Mouse (Mus musculus) intestine, postnatal 0 days (tissue): Measurements from ENCODE around the gene Rfx8. TPM values are rescaled to one million over a fixed set of nuclear protein-coding genes. Genes with fewer than 3 reads are reported as not detected.
A peak's percentile ranks its signal among the peaks of the same experiment; 100 is the strongest.

Experiments used
- ATAC-seq: fragments of 200-750 bp; cut with Nextera tagmentation; 2 replicates; pipeline ENCODE4 v1.8.0; 2017; ENCODE audit warnings: mild to moderate bottlenecking, moderate TSS enrichment, moderate library complexity
- H3K27ac ChIP-seq: fragments of 300-500 bp; sonication (generic); 2 replicates; pipeline ENCODE4 v1.5.1; 2014; ENCODE audit warnings: mild to moderate bottlenecking, low read depth, low read length, moderate library complexity
- H3K27me3 ChIP-seq: fragments of 300-500 bp; sonication (generic); replicated peaks from 2 replicates; pipeline ENCODE4 v1.6.1; 2014; ENCODE audit warnings: low read length, mixed read lengths; ENCODE audit not compliant: control insufficient read depth, insufficient read depth
- H3K36me3 ChIP-seq: fragments of 300-500 bp; sonication (generic); 2 replicates; pipeline ENCODE4 v1.6.1; 2014; ENCODE audit warnings: mild to moderate bottlenecking, moderate library complexity; ENCODE audit not compliant: control insufficient read depth, insufficient read depth
- H3K4me1 ChIP-seq: fragments of 300-500 bp; sonication (generic); replicated peaks from 2 replicates; pipeline ENCODE4 v1.6.1; 2014; ENCODE audit warnings: antibody characterized with exemption, low read length, mixed read lengths; ENCODE audit not compliant: control insufficient read depth, insufficient read depth
- H3K4me2 ChIP-seq: fragments of 300-500 bp; sonication (generic); replicated peaks from 2 replicates; pipeline ENCODE4 v1.6.1; 2014; ENCODE audit warnings: low read depth, mild to moderate bottlenecking, moderate library complexity
- H3K4me3 ChIP-seq: fragments of 300-500 bp; sonication (generic); 2 replicates; pipeline ENCODE4 v1.5.1; 2014; ENCODE audit warnings: low read depth, low read length
- H3K9ac ChIP-seq: fragments of 300-500 bp; sonication (generic); 2 replicates; pipeline ENCODE4 v1.6.1; 2014; ENCODE audit warnings: mild to moderate bottlenecking, low read depth, low read length
- H3K9me3 ChIP-seq: fragments of 300-500 bp; sonication (generic); 2 replicates; pipeline ENCODE4 v1.6.1; 2016; ENCODE audit warnings: mixed run types; ENCODE audit not compliant: control insufficient read depth
- CTCF ChIP-seq: sonication (generic); IDR thresholded peaks from 2 replicates; pipeline ENCODE4 v1.5.1; 2016; ENCODE audit warnings: low read depth, mild to moderate bottlenecking, control low read depth, antibody characterized with exemption, moderate library complexity
- WGBS: fragments of 180-500 bp; shearing (Covaris S2); extraction: QIAGEN DNeasy Blood & Tissue Kit; methylation state at CpG from one replicate; pipeline ENCODE4 v1.1.7; 2014; 5-methylcytosine and 5-hydroxymethylcytosine counted together
- polyA plus RNA-seq: library from polyadenylated mRNA; unstranded; fragments of >200 nt; fragmentation: Nextera tagmentation; extraction: Ambion mirVana; gene quantifications from 2 replicates; pipeline ENCODE4 v1.2.1, GENCODE M21; 2015

The Rfx8 gene
- polyA plus RNA-seq, 1 experiment from 2014 or later: 0.16 TPM

GRCm38 (mm10) chr1:39649691-39650434 is 70.9 kb downstream of the Rfx8 start:
- Histone ChIP-seq H3K36me3 (no peaks in the 10 kb centered on the region), H3K27me3 (peaks cover 29% of the 10 kb centered on the region), H3K4me1 (peaks cover 7% of the 10 kb centered on the region; the same call in 1 of the 2 replicates), H3K4me3 (peak overlapping the region; percentile 44), H3K27ac (no peak overlapping the region), H3K9ac (no peak overlapping the region), H3K4me2 (peak overlapping the region; percentile 72), H3K9me3 (no peaks in the 10 kb centered on the region)
- TF ChIP-seq CTCF: no peak
- ATAC-seq: no peak
- WGBS: 21% methylated on average over 17 of the region's 17 CpGs

- WGBS: 83% methylated on average over 7 of the region's 7 CpGs
- H3K4me3 ChIP-seq: no peak overlapping the region
- no peak overlapping the region for H3K9ac ChIP-seq
- no peak overlapping the region for H3K4me2 ChIP-seq
- no peak overlapping the region for H3K27ac ChIP-seq
- H3K27me3 ChIP-seq: peaks cover 29% of the 10 kb centered on the region
- no peak for ATAC-seq
- H3K9me3 ChIP-seq: no peaks in the 10 kb centered on the region
- no peak for TF ChIP-seq CTCF
- H3K36me3 ChIP-seq: no peaks in the 10 kb centered on the region
- peaks cover 7% of the 10 kb centered on the region; the same call in 1 of the 2 replicates for H3K4me1 ChIP-seq
Measured at GRCm38 (mm10) chr1:39648584-39648983, 72.2 kb downstream of the Rfx8 start.

- WGBS: 64% methylated on average over 8 of the region's 8 CpGs
Measured at GRCm38 (mm10) chr1:39645905-39646759, 74.7 kb downstream of the Rfx8 start.

GRCm38 (mm10) chr1:39644333-39644732 is 76.5 kb downstream of the Rfx8 start:
- 61% methylated on average over 1 of the region's 1 CpGs for WGBS
- Histone ChIP-seq H3K4me2 (no peak overlapping the region), H3K36me3 (no peaks in the 10 kb centered on the region), H3K4me3 (no peak overlapping the region), H3K9me3 (no peaks in the 10 kb centered on the region), H3K9ac (no peak overlapping the region), H3K27ac (no peak overlapping the region), H3K4me1 (no peaks in the 10 kb centered on the region), H3K27me3 (0 out of 2 replicates have a peak, but pooled peaks cover 10% of the 10 kb centered on the region)
- no peak for ATAC-seq
- TF ChIP-seq CTCF: no peak

More at GRCm38 (mm10) chr1:39645905-39646759, 74.7 kb downstream of the Rfx8 start:
- Histone ChIP-seq H3K9ac (no peak overlapping the region), H3K4me3 (no peak overlapping the region), H3K4me1 (peaks cover 6% of the 10 kb centered on the region; the same call in 1 of the 2 replicates), H3K27me3 (peaks cover 20% of the 10 kb centered on the region), H3K9me3 (no peaks in the 10 kb centered on the region), H3K36me3 (no peaks in the 10 kb centered on the region), H3K4me2 (no peak overlapping the region), H3K27ac (no peak overlapping the region)
- ATAC-seq: no peak
- TF ChIP-seq CTCF: no peak

- Histone ChIP-seq H3K36me3 (no peaks in the 10 kb centered on the region), H3K4me3 (no peak overlapping the region), H3K27ac (no peak overlapping the region), H3K9ac (no peak overlapping the region), H3K4me1 (no peaks in the 10 kb centered on the region), H3K4me2 (no peak overlapping the region), H3K9me3 (no peaks in the 10 kb centered on the region), H3K27me3 (no peaks in the 10 kb centered on the region)
- WGBS: 86% methylated on average over 7 of the region's 7 CpGs
- ATAC-seq: no peak
- peak; percentile 16; the same call in 1 of the 2 replicates for TF ChIP-seq CTCF
Measured at GRCm38 (mm10) chr1:39641667-39642066, 79.1 kb downstream of the Rfx8 start.

- Histone ChIP-seq H3K4me3 (no peak overlapping the region), H3K36me3 (no peaks in the 10 kb centered on the region), H3K9ac (no peak overlapping the region), H3K9me3 (no peaks in the 10 kb centered on the region), H3K4me1 (no peaks in the 10 kb centered on the region), H3K27me3 (no peaks in the 10 kb centered on the region), H3K27ac (no peak overlapping the region), H3K4me2 (no peak overlapping the region)
- no peak for ATAC-seq
- WGBS: 63% methylated on average over 8 of the region's 8 CpGs
- TF ChIP-seq CTCF: no peak
Measured at GRCm38 (mm10) chr1:39637139-39637538, 83.7 kb downstream of the Rfx8 start.
